Mouse (Mus musculus) heart, adult 2 months (tissue): ENCODE results near the gene Gm13279. TPM values are rescaled to one million over a fixed set of nuclear protein-coding genes. Genes with fewer than 3 reads are reported as not detected.
"Not testable (repeated sequence)": the region's sequence is repeated elsewhere in the genome, so short reads cannot be mapped to it uniquely, and the experiment has no call there.

Source experiments
- DNase-seq, 2 experiments: peaks; one replicate each; pipeline ENCODE4 v3.0.0; 2021
- H3K27ac ChIP-seq: fragments of 200-600 bp; 2 replicates; pipeline ENCODE4 v1.8.1; 2022
- H3K27me3 ChIP-seq: fragments of 200-500 bp; 2 replicates; pipeline ENCODE4 v1.6.1; 2012; ENCODE audit warnings: mild to moderate bottlenecking, low read length, inconsistent platforms, mixed read lengths; ENCODE audit not compliant: control insufficient read depth, insufficient read depth
- H3K36me3 ChIP-seq: fragments of 200-500 bp; 2 replicates; pipeline ENCODE4 v1.6.1; 2012; ENCODE audit warnings: low read length, inconsistent platforms; ENCODE audit not compliant: control insufficient read depth, insufficient read depth
- H3K4me1 ChIP-seq: fragments of 200-500 bp; 2 replicates; pipeline ENCODE4 v1.6.1; 2011; ENCODE audit warnings: low read length; ENCODE audit not compliant: control insufficient read depth, insufficient read depth
- H3K4me3 ChIP-seq: fragments of 200-600 bp; 2 replicates; pipeline ENCODE4 v1.8.1; 2022
- H3K79me2 ChIP-seq: fragments of 200-500 bp; replicated peaks from 2 replicates; pipeline ENCODE4 v1.6.1; 2012; ENCODE audit warnings: mild to moderate bottlenecking, inconsistent platforms, low read length, moderate library complexity, mixed read lengths; ENCODE audit not compliant: control insufficient read depth, insufficient read depth
- H3K9ac ChIP-seq: fragments of 200-500 bp; 2 replicates; pipeline ENCODE4 v1.6.1; 2012; ENCODE audit warnings: low read depth, mild to moderate bottlenecking, control low read depth, inconsistent platforms, low read length, mixed read lengths
- CTCF ChIP-seq: fragments of 200-600 bp; IDR thresholded peaks from 2 replicates; pipeline ENCODE4 v1.8.1; 2022; ENCODE audit warnings: antibody characterized with exemption, mild to moderate bottlenecking, moderate library complexity
- EP300 ChIP-seq: fragments of 200-500 bp; IDR thresholded peaks from 2 replicates; pipeline ENCODE4 v1.6.1; 2011; ENCODE audit warnings: low read depth, low read length, control low read depth; ENCODE audit not compliant: insufficient read depth
- POLR2A ChIP-seq: fragments of 200-500 bp; IDR thresholded peaks from 2 replicates; pipeline ENCODE4 v1.6.1; 2011; ENCODE audit warnings: mild to moderate bottlenecking, low read depth, low read length, control low read depth; ENCODE audit not compliant: insufficient read depth
- WGBS: fragments of 180-500 bp; shearing (Covaris S2); methylation state at CpG from one replicate; pipeline ENCODE4 v1.1.7; 2018; 5-methylcytosine and 5-hydroxymethylcytosine counted together
- intact Hi-C: fragments of 180-260 bp; cut with DNase I; formaldehyde crosslinking; loops from one replicate; pipeline ENCODE4 v1.15.1; 2025
- polyA plus RNA-seq: library from polyadenylated mRNA; depleted of rRNA; stranded (reverse); fragments of >200 nt; gene quantifications from 2 replicates; pipeline ENCODE4 v1.2.3, GENCODE M21; 2012
- total RNA-seq, 2 experiments: library from RNA; stranded (reverse); gene quantifications; 2 replicates each; pipeline ENCODE4 v1.2.3; 2021

Gm13279 gene
- total and polyA plus RNA-seq, 3 experiments, result not detected

DNA sequence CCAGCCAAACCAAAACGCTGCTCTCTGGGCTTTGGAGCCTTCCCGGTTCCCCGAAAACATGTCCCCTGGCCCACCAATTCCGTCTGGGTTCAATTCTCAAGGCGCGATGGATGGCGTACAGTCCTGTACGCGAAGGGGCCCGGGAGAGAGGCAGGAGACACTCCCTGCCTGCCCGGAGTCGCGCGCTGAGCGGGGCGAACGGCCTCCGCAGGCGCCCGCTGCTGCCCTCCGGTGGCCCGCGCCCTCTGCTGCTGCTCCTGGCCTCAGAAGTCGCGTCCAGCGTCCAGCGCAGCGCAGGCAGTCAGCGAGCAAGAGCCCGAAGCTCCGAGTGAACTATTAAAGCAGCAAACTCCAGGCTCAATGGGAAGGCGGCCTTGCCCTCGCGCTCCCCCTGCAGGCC lies 8.6 kb downstream of the Gm13279 start:
- H3K79me2 ChIP-seq, H3K4me3 ChIP-seq, H3K27me3 ChIP-seq, H3K4me1 ChIP-seq, H3K27ac ChIP-seq, intact Hi-C loops, H3K36me3 ChIP-seq: not testable (repeated sequence)
- DNase-seq, result peak; percentile 54 to 55
- WGBS, result 0% methylated on average over 17 of the region's 34 CpGs
- H3K9ac ChIP-seq, result peak overlapping the region; percentile 59; the same call in 1 of the 2 replicates
- TF ChIP-seq CTCF, result peak; percentile 34

DNA sequence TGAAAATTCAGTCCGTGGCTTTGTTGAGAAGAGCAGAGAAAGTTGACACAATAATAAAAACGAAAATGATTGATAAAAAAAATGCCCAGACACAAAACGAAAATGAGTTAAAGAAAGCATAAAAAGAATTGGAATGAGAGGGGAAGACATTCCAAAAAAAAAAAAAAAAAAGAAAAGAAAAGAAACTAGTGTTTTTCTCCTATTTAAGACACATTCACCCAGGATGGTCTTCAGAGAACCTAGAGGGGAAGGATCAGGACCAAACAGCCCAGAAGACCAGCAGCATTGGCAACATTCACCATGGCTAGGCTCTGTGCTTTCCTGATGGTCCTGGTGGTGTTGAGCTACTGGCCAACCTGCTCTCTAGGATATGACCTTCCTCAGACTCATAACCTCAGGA lies 18.7 kb downstream of the Gm13279 start, which contains the start of gene Ifna7:
Gene Ifna7, plus strand, starts transcription at position 301 of the 400 bp plus-strand sequence.
- no peaks in the 10 kb centered on the region for H3K79me2 ChIP-seq
- no peak within 1 kb of the TSS for H3K9ac ChIP-seq
- no peak for TF ChIP-seq CTCF
- no peak for TF ChIP-seq EP300
- no peak for TF ChIP-seq POLR2A
- no peak within 1 kb of the TSS for H3K4me3 ChIP-seq
- H3K27me3 ChIP-seq, result no peaks in the 10 kb centered on the region
- 43% methylated on average over 3 of the region's 3 CpGs for WGBS
- H3K27ac ChIP-seq, result no peak within 1 kb of the TSS
- intact Hi-C loops, result no loop called here
- no peaks in the 10 kb centered on the region for H3K4me1 ChIP-seq
- H3K36me3 ChIP-seq, result no peaks in the 10 kb centered on the region
- DNase-seq, result no peak

DNA sequence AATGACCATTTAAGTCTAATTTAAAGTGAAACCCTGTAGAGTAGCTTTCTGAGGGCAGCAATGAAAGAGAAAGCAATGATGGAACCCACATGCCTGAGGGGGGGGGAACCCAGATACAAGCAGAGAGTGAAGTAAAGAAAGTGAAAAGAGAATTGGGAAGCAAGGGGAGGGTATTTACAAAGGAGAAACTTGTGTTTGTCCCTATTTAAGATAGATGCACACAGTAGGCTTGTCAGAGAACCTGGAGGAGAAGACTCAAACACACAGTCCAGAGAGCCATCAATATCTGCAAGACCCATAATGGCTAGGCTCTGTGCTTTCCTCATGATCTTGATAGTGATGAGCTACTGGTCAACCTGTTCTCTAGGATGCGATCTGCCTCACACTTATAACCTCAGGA lies 22.5 kb downstream of the Gm13279 start, which contains the start of gene Ifna11:
Gene Ifna11, plus strand, starts transcription at position 301 of the 400 bp plus-strand sequence.
- Histone ChIP-seq H3K27ac (no peak within 1 kb of the TSS), H3K9ac (no peak within 1 kb of the TSS), H3K36me3 (no peaks in the 10 kb centered on the region), H3K27me3 (no peaks in the 10 kb centered on the region), H3K4me1 (no peaks in the 10 kb centered on the region), H3K4me3 (no peak within 1 kb of the TSS), H3K79me2 (no peaks in the 10 kb centered on the region)
- intact Hi-C loops, result loop anchor here (5.0 kb wide), 1 partner anchor 137 kb away; the partner anchor contains the start of gene Ifna2
- DNase-seq, result no peak
- TF ChIP-seq EP300 (no peak), CTCF (no peak), POLR2A (no peak)
- 73% methylated on average over 1 of the region's 1 CpGs for WGBS

DNA sequence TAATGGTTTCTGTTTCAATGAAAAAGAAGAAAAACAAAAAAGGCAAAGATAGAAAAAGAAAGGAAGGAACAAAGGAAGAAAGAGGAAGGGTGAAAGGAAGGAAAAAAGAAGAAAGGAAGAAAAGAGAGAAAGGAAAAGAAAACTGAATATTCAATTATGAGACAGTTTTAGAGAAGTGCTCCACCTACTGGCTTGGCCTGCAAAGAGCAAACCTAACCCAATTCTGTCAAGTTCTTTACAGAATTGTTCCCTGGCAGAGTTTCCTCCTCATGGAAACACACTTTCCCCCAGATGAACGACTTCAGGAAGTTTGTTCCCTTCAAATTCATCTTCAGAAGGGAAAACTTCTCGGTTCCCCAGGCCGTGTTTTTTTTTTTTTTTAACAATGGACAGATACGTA lies 25.8 kb downstream of the Gm13279 start:
- Histone ChIP-seq H3K27ac (no peak overlapping the region), H3K9ac (no peak overlapping the region), H3K4me1 (no peaks in the 10 kb centered on the region), H3K36me3 (no peaks in the 10 kb centered on the region), H3K79me2 (no peaks in the 10 kb centered on the region), H3K27me3 (no peaks in the 10 kb centered on the region), H3K4me3 (no peak overlapping the region)
- intact Hi-C loops, result loop anchor here (5.0 kb wide), 1 partner anchor 141 kb away; the partner anchor contains the start of gene Ifna2
- WGBS, result 20% methylated on average over 4 of the region's 4 CpGs
- TF ChIP-seq EP300 (no peak), POLR2A (no peak), CTCF (peak; percentile 67)
- DNase-seq, result no peak

DNA sequence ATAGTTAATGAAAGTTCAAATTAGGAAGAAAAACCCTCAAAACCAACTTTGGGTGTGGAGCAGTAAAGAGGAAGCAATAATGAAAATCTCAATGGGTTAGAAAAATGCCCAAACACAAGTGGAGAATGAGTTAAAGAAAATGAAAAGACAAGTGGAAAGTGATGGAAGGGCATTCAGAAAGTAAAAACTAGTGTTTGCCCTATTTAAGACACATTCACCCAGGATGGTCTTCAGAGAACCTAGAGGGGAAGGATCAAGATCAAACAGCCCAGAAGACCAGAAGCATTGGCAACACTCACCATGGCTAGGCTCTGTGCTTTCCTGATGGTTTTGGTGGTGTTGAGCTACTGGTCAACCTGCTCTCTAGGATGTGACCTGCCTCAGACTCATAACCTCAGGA lies 29.9 kb downstream of the Gm13279 start, which contains the start of gene Ifna6:
Gene Ifna6, plus strand, starts transcription at position 301 of the 400 bp plus-strand sequence.
- H3K36me3 ChIP-seq, H3K9ac ChIP-seq, H3K4me3 ChIP-seq, intact Hi-C loops, H3K27me3 ChIP-seq, DNase-seq, H3K4me1 ChIP-seq, H3K79me2 ChIP-seq, H3K27ac ChIP-seq: not testable (repeated sequence)

DNA sequence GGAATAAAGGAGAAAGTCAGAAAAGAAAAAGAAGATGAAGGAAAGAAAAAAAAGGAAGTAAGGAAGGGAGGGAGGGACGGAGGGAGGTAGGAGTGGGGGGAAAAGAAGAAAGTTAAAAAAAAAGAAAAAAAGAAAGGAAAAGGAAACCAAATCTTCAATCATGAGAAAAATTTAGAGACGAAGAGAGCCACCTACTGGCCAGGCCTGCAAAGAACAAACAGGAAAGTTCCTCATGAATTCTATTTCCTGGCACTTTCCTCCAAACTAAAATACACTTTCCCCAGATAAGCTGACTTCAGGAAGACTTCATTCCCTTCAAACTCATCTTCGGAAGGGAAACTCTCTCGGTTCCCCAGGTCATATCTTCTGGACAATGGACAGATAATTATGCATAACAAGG lies 33.3 kb downstream of the Gm13279 start:
- intact Hi-C loops, result no loop called here
- H3K36me3 ChIP-seq, result no peaks in the 10 kb centered on the region
- H3K9ac ChIP-seq, result no peak overlapping the region
- DNase-seq, result no peak
- 13% methylated on average over 4 of the region's 4 CpGs for WGBS
- no peaks in the 10 kb centered on the region; the same call in 1 of the 2 replicates for H3K27me3 ChIP-seq
- H3K4me3 ChIP-seq, result no peak overlapping the region
- TF ChIP-seq EP300 (no peak), POLR2A (no peak), CTCF (peak; percentile 73)
- no peaks in the 10 kb centered on the region for H3K4me1 ChIP-seq
- no peak overlapping the region for H3K27ac ChIP-seq
- H3K79me2 ChIP-seq, result no peaks in the 10 kb centered on the region

DNA sequence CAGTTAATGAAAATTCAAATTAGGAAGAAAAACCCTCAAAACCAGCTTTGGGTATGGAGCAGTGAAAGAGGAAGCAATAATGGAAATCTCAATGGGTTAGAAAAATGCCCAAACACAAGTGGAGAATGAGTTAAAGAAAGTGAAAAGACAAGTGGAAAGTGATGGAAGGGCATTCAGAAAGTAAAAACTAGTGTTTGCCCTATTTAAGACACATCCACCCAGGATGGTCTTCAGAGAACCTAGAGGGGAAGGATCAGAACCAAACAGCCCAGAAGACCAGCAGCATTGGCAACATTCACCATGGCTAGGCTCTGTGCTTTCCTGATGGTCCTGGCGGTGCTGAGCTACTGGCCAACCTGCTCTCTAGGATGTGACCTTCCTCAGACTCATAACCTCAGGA lies 38.0 kb downstream of the Gm13279 start, which contains the start of gene Ifna5:
Gene Ifna5, plus strand, starts transcription at position 301 of the 400 bp plus-strand sequence.
- H3K79me2 ChIP-seq, H3K4me3 ChIP-seq, H3K27me3 ChIP-seq, H3K36me3 ChIP-seq, intact Hi-C loops, H3K9ac ChIP-seq, DNase-seq, H3K27ac ChIP-seq, H3K4me1 ChIP-seq: not testable (repeated sequence)
- WGBS, result 65% methylated on average over 1 of the region's 1 CpGs
